Mouse (Mus musculus) 3T3-L1 (cell line): ENCODE data around the gene Myl12a.
"Not testable (repeated sequence)": the region's sequence is repeated elsewhere in the genome, so short reads cannot be mapped to it uniquely, and the experiment has no call there.

Source experiments
- DNase-seq: peaks from one replicate; pipeline ENCODE4 v3.0.0-alpha.2; 2015; ENCODE audit warnings: low read depth, low spot score

The Myl12a gene

GRCm38 (mm10) chr17:70989991-70990390 lies 12.7 kb downstream of the Myl12a start:
- peak; percentile 51 for DNase-seq

GRCm38 (mm10) chr17:70989430-70989829 lies 13.2 kb downstream of the Myl12a start:
- peak; percentile 50 for DNase-seq

GRCm38 (mm10) chr17:70988337-70988767 lies 14.3 kb downstream of the Myl12a start:
- DNase-seq: no peak

- no peak for DNase-seq
These were observed 15.6 kb downstream of the Myl12a start for GRCm38 (mm10) chr17:70986831-70987660.

GRCm38 (mm10) chr17:70986355-70986740 lies 16.3 kb downstream of the Myl12a start:
- DNase-seq: no peak

GRCm38 (mm10) chr17:70985501-70986354 lies 16.9 kb downstream of the Myl12a start:
- DNase-seq: no peak

- DNase-seq: peak; percentile 54
These were observed 23.1 kb downstream of the Myl12a start for GRCm38 (mm10) chr17:70979345-70980223.

GRCm38 (mm10) chr17:70977799-70978198 lies 24.9 kb downstream of the Myl12a start:
- DNase-seq: no peak

GRCm38 (mm10) chr17:70974065-70974464 lies 28.6 kb downstream of the Myl12a start:
- DNase-seq: not testable (repeated sequence)

- DNase-seq: no peak
These were observed 29.3 kb downstream of the Myl12a start for GRCm38 (mm10) chr17:70973398-70973797.

GRCm38 (mm10) chr17:70971206-70971605 lies 31.5 kb downstream of the Myl12a start:
- DNase-seq: no peak

- DNase-seq: peak; percentile 87
These were observed 34.0 kb downstream of the Myl12a start for GRCm38 (mm10) chr17:70968606-70969191.

GRCm38 (mm10) chr17:70967646-70968045 lies 35.0 kb downstream of the Myl12a start:
- DNase-seq: no peak

GRCm38 (mm10) chr17:70967191-70967590 lies 35.5 kb downstream of the Myl12a start:
- peak; percentile 24 for DNase-seq

- DNase-seq: no peak
These were observed 36.6 kb downstream of the Myl12a start for GRCm38 (mm10) chr17:70966126-70966525.

- DNase-seq: no peak
These were observed 37.4 kb downstream of the Myl12a start for GRCm38 (mm10) chr17:70965281-70965680.

- DNase-seq: peak; percentile 77
These were observed 39.1 kb downstream of the Myl12a start for GRCm38 (mm10) chr17:70963546-70963945.

GRCm38 (mm10) chr17:70951266-70951665 lies 51.4 kb downstream of the Myl12a start:
- no peak for DNase-seq

- no peak for DNase-seq
These were observed 53.5 kb downstream of the Myl12a start for GRCm38 (mm10) chr17:70949171-70949570.

- DNase-seq: no peak
These were observed 54.0 kb downstream of the Myl12a start for GRCm38 (mm10) chr17:70948721-70949120.

GRCm38 (mm10) chr17:70943779-70944178 lies 58.9 kb downstream of the Myl12a start:
- peak; percentile 83 for DNase-seq
